Mouse (Mus musculus) CH12.LX (cell line): ENCODE data around the gene Cenph. TPM values are rescaled to one million over a fixed set of nuclear protein-coding genes. Genes with fewer than 3 reads are reported as not detected.

Source experiments
- DNase-seq: peaks from one replicate; pipeline ENCODE4 v3.0.0-alpha.2; 2013; ENCODE audit errors: extremely low read depth
- H3K27ac ChIP-seq: 2 replicates; pipeline ENCODE4 v1.5.1; 2012; ENCODE audit warnings: low read depth, mild to moderate bottlenecking, control low read depth, moderate library complexity; ENCODE audit not compliant: insufficient read depth
- H3K27me3 ChIP-seq: replicated peaks from 2 replicates; pipeline ENCODE3; 2012; ENCODE audit warnings: inconsistent platforms
- H3K36me3 ChIP-seq, 2 experiments: replicated peaks in 1 of 2; 2 replicates each; pipeline versions ENCODE3 to v1.6.1; 2012; ENCODE audit warnings: inconsistent platforms in 1 of 2, low read length in 1 of 2, mild to moderate bottlenecking in 1 of 2, mixed read lengths in 1 of 2, moderate library complexity in 1 of 2; ENCODE audit not compliant: control insufficient read depth in 1 of 2, insufficient read depth in 1 of 2
- H3K4me1 ChIP-seq, 2 experiments: 2 replicates each; pipeline ENCODE4 v1.6.1; 2012; ENCODE audit warnings: inconsistent platforms in 1 of 2, moderate library complexity in 1 of 2; ENCODE audit not compliant: insufficient read depth in 2 of 2, control insufficient read depth in 1 of 2
- H3K4me2 ChIP-seq: 2 replicates; pipeline ENCODE4 v1.6.1; 2012; ENCODE audit warnings: low read depth, mild to moderate bottlenecking, control low read depth; ENCODE audit not compliant: poor library complexity, insufficient read depth, severe bottlenecking
- H3K4me3 ChIP-seq, 3 experiments: fragments of 150-350 bp in 1 of 3; sonication (generic) in 1 of 3; replicated peaks in 1 of 3; 2 replicates each; pipeline versions ENCODE3 to v1.5.1; 2011 to 2012; ENCODE audit warnings: low read depth in 2 of 3, low read length in 2 of 3, mild to moderate bottlenecking in 2 of 3, moderate library complexity in 2 of 3, control low read depth in 1 of 3, improper control_type of control experiment in 1 of 3, inconsistent platforms in 1 of 3, mixed read lengths in 1 of 3; ENCODE audit not compliant: poor library complexity in 1 of 3
- H3K79me2 ChIP-seq: replicated peaks from 2 replicates; pipeline ENCODE4 v1.6.1; 2012; ENCODE audit warnings: mild to moderate bottlenecking, moderate library complexity; ENCODE audit not compliant: control insufficient read depth, poor library complexity, insufficient read depth, severe bottlenecking; ENCODE audit errors: extremely low read depth
- H3K9ac ChIP-seq: 2 replicates; pipeline ENCODE4 v1.6.1; 2012; ENCODE audit warnings: low read depth, mild to moderate bottlenecking, control low read depth, moderate library complexity; ENCODE audit not compliant: insufficient read depth
- H3K9me3 ChIP-seq: replicated peaks from 2 replicates; pipeline ENCODE3; 2012; ENCODE audit warnings: low read length, inconsistent platforms, mixed read lengths
- BHLHE40 ChIP-seq: IDR thresholded peaks from 2 replicates; pipeline ENCODE4 v1.6.1; 2011; ENCODE audit warnings: mild to moderate bottlenecking, low read depth, low read length, improper control_type of control experiment
- CHD1 ChIP-seq: IDR thresholded peaks from 2 replicates; pipeline ENCODE4 v1.6.1; 2012; ENCODE audit warnings: low read depth, low read length, improper control_type of control experiment, inconsistent platforms
- CHD2 ChIP-seq: IDR thresholded peaks from 2 replicates; pipeline ENCODE4 v1.6.1; 2011; ENCODE audit warnings: low read length, improper control_type of control experiment
- CTCF ChIP-seq, 2 experiments: IDR thresholded peaks in 1 of 2; conservative IDR thresholded peaks in 1 of 2; 2 replicates each; pipeline ENCODE4 v1.5.1; 2011 to 2012; ENCODE audit warnings: low read depth in 2 of 2, low read length in 2 of 2, improper control_type of control experiment in 1 of 2, inconsistent platforms in 1 of 2, mild to moderate bottlenecking in 1 of 2, moderate library complexity in 1 of 2
- EP300 ChIP-seq: IDR thresholded peaks from 2 replicates; pipeline ENCODE4 v1.6.1; 2011; ENCODE audit warnings: low read length, improper control_type of control experiment
- GABPA ChIP-seq: IDR thresholded peaks from 2 replicates; pipeline ENCODE4 v1.6.1; 2012; ENCODE audit warnings: low read depth, low read length, improper control_type of control experiment, inconsistent platforms; ENCODE audit not compliant: insufficient replicate concordance
- HCFC1 ChIP-seq: IDR thresholded peaks from 2 replicates; pipeline ENCODE4 v1.6.1; 2012; ENCODE audit warnings: low read depth, mild to moderate bottlenecking, inconsistent platforms, low read length, improper control_type of control experiment
- IRF4 ChIP-seq: IDR thresholded peaks from 2 replicates; pipeline ENCODE4 v1.6.1; 2014; ENCODE audit warnings: low read depth, mild to moderate bottlenecking, inconsistent platforms, low read length, improper control_type of control experiment
- JUN ChIP-seq: IDR thresholded peaks from 2 replicates; pipeline ENCODE4 v1.6.1; 2011; ENCODE audit warnings: low read depth, mild to moderate bottlenecking, low read length, improper control_type of control experiment, moderate library complexity; ENCODE audit not compliant: insufficient read depth
- JUND ChIP-seq: conservative IDR thresholded peaks from 2 replicates; pipeline ENCODE4 v1.6.1; 2011; ENCODE audit warnings: low read depth, low read length, improper control_type of control experiment
- KAT2A ChIP-seq: IDR thresholded peaks from 2 replicates; pipeline ENCODE4 v1.6.1; 2012; ENCODE audit warnings: low read length, improper control_type of control experiment, inconsistent platforms; ENCODE audit not compliant: insufficient replicate concordance
- MAFK ChIP-seq: IDR thresholded peaks from 2 replicates; pipeline ENCODE4 v1.6.1; 2011; ENCODE audit warnings: low read length, improper control_type of control experiment; ENCODE audit not compliant: insufficient replicate concordance
- MAX ChIP-seq: IDR thresholded peaks from 2 replicates; pipeline ENCODE4 v1.6.1; 2011; ENCODE audit warnings: low read length, improper control_type of control experiment
- MEF2A ChIP-seq: IDR thresholded peaks from 2 replicates; pipeline ENCODE4 v1.6.1; 2014; ENCODE audit warnings: low read depth, mild to moderate bottlenecking, inconsistent platforms, low read length, improper control_type of control experiment, borderline replicate concordance
- MXI1 ChIP-seq: IDR thresholded peaks from 2 replicates; pipeline ENCODE4 v1.6.1; 2011; ENCODE audit warnings: mild to moderate bottlenecking, low read depth, low read length, improper control_type of control experiment
- NELFE ChIP-seq: IDR thresholded peaks from 2 replicates; pipeline ENCODE4 v1.6.1; 2011; ENCODE audit warnings: low read depth, low read length, improper control_type of control experiment
- NRF1 ChIP-seq: IDR thresholded peaks from 2 replicates; pipeline ENCODE4 v1.6.1; 2014; ENCODE audit warnings: low read depth, mild to moderate bottlenecking, inconsistent platforms, low read length, improper control_type of control experiment, moderate library complexity
- PAX5 ChIP-seq: IDR thresholded peaks from 2 replicates; pipeline ENCODE4 v1.6.1; 2012; ENCODE audit warnings: low read length, inconsistent platforms, mixed read lengths
- POLR2AphosphoS2 ChIP-seq: IDR thresholded peaks from 2 replicates; pipeline ENCODE4 v1.6.1; 2011; ENCODE audit warnings: low read depth, low read length, improper control_type of control experiment
- RAD21 ChIP-seq: IDR thresholded peaks from 2 replicates; pipeline ENCODE4 v1.6.1; 2011; ENCODE audit warnings: low read depth, mild to moderate bottlenecking, low read length, improper control_type of control experiment, moderate library complexity
- RCOR1 ChIP-seq: conservative IDR thresholded peaks from 2 replicates; pipeline ENCODE4 v1.6.1; 2012; ENCODE audit warnings: low read depth, mild to moderate bottlenecking, inconsistent platforms, low read length, improper control_type of control experiment
- SIN3A ChIP-seq: IDR thresholded peaks from 2 replicates; pipeline ENCODE4 v1.6.1; 2012; ENCODE audit warnings: low read length, improper control_type of control experiment, inconsistent platforms
- SMC3 ChIP-seq: IDR thresholded peaks from 2 replicates; pipeline ENCODE4 v1.6.1; 2011; ENCODE audit warnings: low read depth, low read length, improper control_type of control experiment
- TCF12 ChIP-seq: IDR thresholded peaks from 2 replicates; pipeline ENCODE4 v1.6.1; 2014; ENCODE audit warnings: low read depth, mild to moderate bottlenecking, inconsistent platforms, low read length, improper control_type of control experiment
- USF1 ChIP-seq: IDR thresholded peaks from 2 replicates; pipeline ENCODE4 v1.6.1; 2014; ENCODE audit warnings: low read depth, mild to moderate bottlenecking, inconsistent platforms, low read length, improper control_type of control experiment
- USF2 ChIP-seq: conservative IDR thresholded peaks from 2 replicates; pipeline ENCODE4 v1.6.1; 2011; ENCODE audit warnings: low read depth, low read length, improper control_type of control experiment
- ZC3H11A ChIP-seq: IDR thresholded peaks from 2 replicates; pipeline ENCODE4 v1.6.1; 2012; ENCODE audit warnings: low read depth, mild to moderate bottlenecking, inconsistent platforms, low read length, improper control_type of control experiment
- ZKSCAN1 ChIP-seq: IDR thresholded peaks from 2 replicates; pipeline ENCODE4 v1.6.1; 2012; ENCODE audit warnings: low read depth, inconsistent platforms, low read length, improper control_type of control experiment, borderline replicate concordance
- ZNF384 ChIP-seq: IDR thresholded peaks from 2 replicates; pipeline ENCODE4 v1.6.1; 2012; ENCODE audit warnings: low read depth, low read length, improper control_type of control experiment, inconsistent platforms
- dilution Hi-C: fragments of 300-500 bp; cut with MboI; formaldehyde crosslinking; loops from 2 replicates; pipeline ENCODE4 v1.14.3; 2020; ENCODE audit warnings: low sequenced_read_pairs; ENCODE audit not compliant: extremely low pct_unique_long_range_greater_than_20kb, extremely low pct_ligation_motif_present
- in situ Hi-C: fragments of 300-500 bp; cut with MboI; formaldehyde crosslinking; loops from 3 replicates; pipeline ENCODE4 v1.14.3; 2019; ENCODE audit warnings: low sequenced_read_pairs, low pct_ligation_motif_present, low pct_unique_long_range_greater_than_20kb, mixed read lengths
- polyA plus RNA-seq: library from polyadenylated mRNA; unstranded; fragments of >175 nt; gene quantifications from 2 replicates; pipeline ENCODE4 v1.2.1, GENCODE M21; 2012; ENCODE audit warnings: low read depth; ENCODE audit not compliant: insufficient read length
- total RNA-seq, 2 experiments: library from RNA; depleted of rRNA; stranded (reverse); fragments of 300-350 nt in 1 of 2; fragments of >200 nt in 1 of 2; gene quantifications; 2 replicates each; pipeline ENCODE4 v1.2.3; 2012 to 2014

Cenph gene
- total and polyA plus RNA-seq, 3 experiments = 23.7 to 49.3 (median 49.1) TPM

DNA sequence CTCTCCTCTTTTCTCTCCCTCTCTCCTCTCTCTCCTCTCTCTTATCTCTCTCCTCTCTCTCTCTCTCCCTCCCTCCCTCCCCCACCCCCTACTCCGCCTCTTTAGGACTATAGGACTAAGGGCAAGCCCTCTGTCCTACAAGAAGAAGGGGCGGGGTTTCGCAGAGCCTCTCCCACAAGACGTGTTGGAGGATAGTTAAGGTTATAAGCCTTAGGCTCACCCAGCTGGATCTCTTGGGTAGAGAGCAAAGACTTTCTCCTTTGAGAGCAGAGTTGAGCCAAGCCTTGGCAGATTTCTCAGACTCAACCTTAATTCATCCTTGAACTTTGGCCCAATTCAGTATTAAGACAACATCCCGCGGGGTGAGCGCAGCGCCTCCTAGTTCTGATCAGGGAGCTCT is 27.1 kb downstream of the Cenph start:
- H3K4me1 ChIP-seq = peaks cover 6 to 21% of the 10 kb centered on the region in 2 experiments; a peak in 3 of 4 replicates
- no peak overlapping the region for H3K4me2 ChIP-seq
- no peaks in the 10 kb centered on the region for H3K36me3 ChIP-seq
- dilution Hi-C loops = no loop called here
- no peak for DNase-seq
- no peak overlapping the region for H3K27ac ChIP-seq
- H3K79me2 ChIP-seq = no peaks in the 10 kb centered on the region
- H3K9me3 ChIP-seq = no peaks in the 10 kb centered on the region
- in situ Hi-C loops = no loop called here
- H3K27me3 ChIP-seq = no peaks in the 10 kb centered on the region
- TF ChIP-seq MXI1 = no peak
- no peak for TF ChIP-seq POLR2AphosphoS2
- no peak for TF ChIP-seq RCOR1
- TF ChIP-seq JUND = no peak
- no peak for TF ChIP-seq SMC3
- no peak for TF ChIP-seq IRF4
- no peak for TF ChIP-seq ZKSCAN1
- TF ChIP-seq CHD1 = no peak
- no peak for TF ChIP-seq NELFE
- TF ChIP-seq SIN3A = no peak
- TF ChIP-seq ZNF384 = no peak
- no peak for TF ChIP-seq CHD2
- TF ChIP-seq MAFK = no peak
- TF ChIP-seq JUN = no peak
- TF ChIP-seq NRF1 = no peak
- TF ChIP-seq EP300 = no peak
- TF ChIP-seq USF1 = no peak
- TF ChIP-seq PAX5 = no peak
- TF ChIP-seq GABPA = no peak
- H3K4me3 ChIP-seq = no peak overlapping the region
- no peak overlapping the region for H3K9ac ChIP-seq

DNA sequence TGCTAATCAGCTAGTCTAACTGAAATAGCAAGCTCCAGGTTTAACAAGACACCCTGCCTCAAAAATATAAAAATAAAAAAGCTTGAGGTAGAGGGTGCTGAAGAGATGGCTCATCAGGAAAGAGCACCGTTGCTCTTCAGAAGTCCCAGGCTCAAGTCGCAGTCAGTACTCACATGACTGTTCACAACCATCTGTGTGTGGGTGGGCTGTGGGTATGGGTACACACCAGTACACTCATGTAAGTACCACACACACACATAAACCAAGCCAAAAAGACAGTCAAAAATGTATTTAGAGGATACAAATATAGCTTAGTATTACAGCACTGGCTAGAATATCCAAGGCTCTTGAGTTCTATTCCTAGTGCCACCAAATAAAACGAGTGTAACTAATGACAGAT is 29.6 kb downstream of the Cenph start:
- no peak for TF ChIP-seq ZC3H11A
- TF ChIP-seq HCFC1 = no peak
- TF ChIP-seq MAX = no peak
- TF ChIP-seq KAT2A = no peak
- TF ChIP-seq MEF2A = no peak
- TF ChIP-seq ZNF384 = no peak
- no peak for TF ChIP-seq CTCF (conservative IDR thresholded peaks at IDR 0.05 in 1 of 2, IDR thresholded peaks at IDR 0.05 in 1 of 2; ENCODE audit: low read depth in 2 of 2, low read length in 2 of 2)
- TF ChIP-seq NELFE = no peak
- TF ChIP-seq CHD2 = no peak
- no peak for TF ChIP-seq RCOR1
- TF ChIP-seq USF2 = no peak
- no peak for TF ChIP-seq BHLHE40
- TF ChIP-seq MXI1 = no peak
- TF ChIP-seq TCF12 = no peak
- no peak for TF ChIP-seq RAD21
- H3K4me1 ChIP-seq = peaks cover 8 to 33% of the 10 kb centered on the region in 2 experiments

More for the DNA sequence above, 29.6 kb downstream of the Cenph start:
- Histone ChIP-seq H3K27me3 (no peaks in the 10 kb centered on the region), H3K9me3 (no peaks in the 10 kb centered on the region), H3K36me3 (peaks cover 0 to 4% of the 10 kb centered on the region in 2 experiments), H3K4me2 (no peak overlapping the region), H3K27ac (no peak overlapping the region), H3K9ac (no peak overlapping the region), H3K4me3 (no peak overlapping the region), H3K79me2 (peaks cover 19% of the 10 kb centered on the region)
- no peak for DNase-seq
- in situ Hi-C loops (no loop called here), dilution Hi-C loops (no loop called here)
